Mouse (Mus musculus) kidney, embryonic 16.5 days (tissue): ENCODE data around the gene Atp5h. TPM values are rescaled to one million over a fixed set of nuclear protein-coding genes. Genes with fewer than 3 reads are reported as not detected.

Experiments
- ATAC-seq: fragments of 200-750 bp; cut with Nextera tagmentation; 2 replicates; pipeline ENCODE4 v1.8.0; 2017; ENCODE audit warnings: moderate TSS enrichment; ENCODE audit not compliant: low FRiP score, low TSS enrichment
- H3K27ac ChIP-seq: fragments of 300-500 bp; sonication (generic); 2 replicates; pipeline ENCODE4 v1.5.1; 2014; ENCODE audit warnings: low read length
- H3K27me3 ChIP-seq: fragments of 300-500 bp; sonication (generic); 2 replicates; pipeline ENCODE4 v1.6.1; 2014; ENCODE audit warnings: low read length, control low read depth, mixed read lengths; ENCODE audit not compliant: insufficient read depth
- H3K36me3 ChIP-seq: fragments of 300-500 bp; sonication (generic); 2 replicates; pipeline ENCODE4 v1.6.1; 2014; ENCODE audit warnings: low read length, control low read depth, mixed read lengths; ENCODE audit not compliant: insufficient read depth
- H3K4me1 ChIP-seq: fragments of 300-500 bp; sonication (generic); 2 replicates; pipeline ENCODE4 v1.6.1; 2014; ENCODE audit warnings: low read length, control low read depth, mixed read lengths; ENCODE audit not compliant: insufficient read depth
- H3K4me2 ChIP-seq: fragments of 300-500 bp; sonication (generic); replicated peaks from 2 replicates; pipeline ENCODE4 v1.6.1; 2014; ENCODE audit warnings: low read depth, low read length
- H3K4me3 ChIP-seq: fragments of 300-500 bp; sonication (generic); 2 replicates; pipeline ENCODE4 v1.5.1; 2014; ENCODE audit warnings: mild to moderate bottlenecking, low read length
- H3K9ac ChIP-seq: fragments of 300-500 bp; sonication (generic); replicated peaks from 2 replicates; pipeline ENCODE4 v1.6.1; 2014; ENCODE audit warnings: low read length
- H3K9me3 ChIP-seq: fragments of 300-500 bp; sonication (generic); 2 replicates; pipeline ENCODE4 v1.6.1; 2016; ENCODE audit warnings: low read length, control low read depth
- WGBS: fragments of 180-500 bp; shearing (Covaris S2); extraction: QIAGEN DNeasy Blood & Tissue Kit; methylation state at CpG from one replicate; pipeline ENCODE4 v1.1.7; 2014; 5-methylcytosine and 5-hydroxymethylcytosine counted together
- polyA plus RNA-seq: library from polyadenylated mRNA; unstranded; fragments of >200 nt; fragmentation: Nextera tagmentation; extraction: Ambion mirVana; gene quantifications from 2 replicates; pipeline ENCODE4 v1.2.1, GENCODE M21; 2015

Atp5h gene
- polyA plus RNA-seq, 1 experiment from 2014 or later: 981 TPM

DNA sequence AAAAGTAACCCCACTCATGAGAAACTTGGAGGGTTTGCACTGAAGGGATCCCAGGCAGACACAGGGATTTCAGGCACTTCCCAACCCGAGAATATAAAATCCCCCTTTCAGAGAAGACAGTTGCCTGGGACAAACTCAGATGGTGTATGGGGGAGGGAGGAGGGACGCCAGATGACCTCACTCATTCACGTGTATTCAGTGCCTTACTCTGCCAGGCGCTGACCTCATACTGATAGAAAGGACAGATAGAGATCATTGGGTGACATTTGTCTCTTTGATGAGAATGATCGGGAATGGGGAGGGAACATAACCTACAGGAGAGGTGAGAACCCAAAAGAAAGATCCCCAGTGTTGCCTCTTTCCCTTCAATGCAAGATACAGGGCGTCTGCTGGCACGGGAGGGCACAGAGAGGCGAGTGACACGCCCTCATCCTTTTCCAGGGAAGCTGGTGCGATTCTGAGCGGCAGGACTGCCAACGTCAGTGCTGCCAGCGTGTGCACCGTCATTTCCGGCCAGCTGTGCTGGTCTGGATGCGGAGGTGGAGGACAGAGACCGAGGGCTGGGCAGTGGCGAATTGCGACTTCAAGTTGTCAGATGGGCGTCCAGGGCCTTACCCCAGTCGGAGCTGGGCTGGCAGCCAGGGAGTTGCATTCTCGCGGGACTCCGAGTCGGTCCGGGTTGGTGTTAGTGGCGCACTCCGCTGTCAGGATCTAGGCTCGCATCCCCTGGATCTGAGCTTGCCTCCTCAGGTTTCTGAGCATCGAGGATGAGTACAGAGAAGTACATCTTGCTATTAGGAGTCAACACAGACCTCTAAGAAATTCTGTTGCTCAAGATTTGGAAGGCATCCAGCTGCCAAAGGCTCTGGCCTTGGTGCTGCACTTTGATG is 45.7 kb downstream of the Atp5h start:
- peak; percentile 39 for ATAC-seq

DNA sequence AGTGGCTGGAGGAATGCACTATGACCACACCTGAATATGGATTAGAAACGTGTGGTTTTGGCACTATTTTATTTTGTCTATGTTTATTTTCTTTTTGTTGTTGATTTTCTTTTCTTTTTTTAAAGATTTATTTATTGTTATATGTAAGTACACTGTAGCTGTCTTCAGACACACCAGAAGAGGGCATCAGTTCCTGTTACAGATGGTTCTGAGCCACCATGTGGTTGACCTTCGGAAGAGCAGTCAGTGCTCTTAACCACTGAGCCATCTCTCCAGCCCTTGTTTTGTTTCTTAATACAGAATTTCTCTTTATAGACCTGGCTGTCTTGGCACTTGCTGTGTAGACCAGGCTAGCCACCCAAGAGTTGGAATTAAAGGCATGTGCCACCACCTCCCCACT is 47.0 kb downstream of the Atp5h start:
- Histone ChIP-seq H3K4me1 (peaks cover 8% of the 10 kb centered on the region; the same call in 1 of the 2 replicates), H3K4me3 (no peak overlapping the region), H3K27ac (no peak overlapping the region), H3K4me2 (no peak overlapping the region), H3K9ac (no peak overlapping the region), H3K36me3 (no peaks in the 10 kb centered on the region), H3K9me3 (no peaks in the 10 kb centered on the region), H3K27me3 (peaks cover 65% of the 10 kb centered on the region)
- WGBS: 45% methylated on average over 2 of the region's 2 CpGs
- no peak for ATAC-seq

More for the DNA sequence above, 45.7 kb downstream of the Atp5h start:
- no peaks in the 10 kb centered on the region for H3K36me3 ChIP-seq
- peaks cover 55% of the 10 kb centered on the region for H3K27me3 ChIP-seq
- WGBS: 2% methylated on average over 30 of the region's 30 CpGs
- H3K4me3 ChIP-seq: peak overlapping the region; percentile 40
- peaks cover 8% of the 10 kb centered on the region; the same call in 1 of the 2 replicates for H3K4me1 ChIP-seq
- H3K4me2 ChIP-seq: peak overlapping the region; percentile 57
- no peaks in the 10 kb centered on the region for H3K9me3 ChIP-seq
- H3K27ac ChIP-seq: no peak overlapping the region
- peak overlapping the region; percentile 43 for H3K9ac ChIP-seq

DNA sequence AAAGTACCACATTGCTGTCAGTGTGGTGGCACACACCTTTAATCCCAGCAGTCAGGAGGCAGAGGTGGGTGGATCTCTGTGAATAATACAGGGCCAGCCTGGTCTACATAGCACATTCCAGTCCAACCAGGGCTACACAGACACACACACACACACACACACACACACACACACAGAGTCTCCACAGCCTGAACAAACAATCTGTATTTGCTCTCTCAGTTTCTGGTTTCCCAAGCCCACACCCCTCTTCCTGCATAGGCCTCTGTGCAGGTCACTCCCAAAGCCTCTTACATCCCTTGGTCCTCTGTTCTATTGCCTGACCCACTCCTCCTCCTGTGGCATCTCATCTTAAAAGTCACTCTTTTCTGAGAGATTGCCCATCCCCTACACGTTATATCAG is 47.7 kb downstream of the Atp5h start:
- Histone ChIP-seq H3K27ac (no peak overlapping the region), H3K9ac (no peak overlapping the region), H3K9me3 (no peaks in the 10 kb centered on the region), H3K4me3 (no peak overlapping the region), H3K36me3 (no peaks in the 10 kb centered on the region), H3K4me1 (peaks cover 12% of the 10 kb centered on the region), H3K4me2 (no peak overlapping the region), H3K27me3 (peaks cover 70% of the 10 kb centered on the region)
- no peak for ATAC-seq
- WGBS: 34% methylated on average over 1 of the region's 1 CpGs

DNA sequence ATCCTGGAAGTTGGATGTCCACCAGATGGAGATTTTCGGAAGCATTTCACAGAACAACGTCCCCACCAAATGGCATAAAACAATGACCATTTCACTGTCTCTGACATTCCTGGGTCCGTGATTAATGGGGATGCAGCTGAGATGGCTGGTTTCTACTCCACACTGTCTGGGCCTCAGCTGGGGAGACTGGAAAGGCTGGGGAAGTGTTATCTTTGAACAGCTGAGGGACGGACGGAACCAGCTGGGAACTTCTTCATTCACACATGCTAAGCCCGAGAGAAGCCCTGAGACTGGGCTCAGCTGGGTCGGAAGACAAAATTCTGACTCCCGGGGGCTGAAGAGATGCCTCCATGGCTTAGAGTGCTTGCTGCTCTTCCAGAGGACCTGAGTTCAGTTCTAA is 48.4 kb downstream of the Atp5h start:
- 53% methylated on average over 8 of the region's 8 CpGs for WGBS
- H3K4me2 ChIP-seq: no peak overlapping the region
- H3K9ac ChIP-seq: no peak overlapping the region
- H3K4me3 ChIP-seq: no peak overlapping the region
- ATAC-seq: no peak
- peaks cover 18% of the 10 kb centered on the region for H3K4me1 ChIP-seq
- H3K9me3 ChIP-seq: no peaks in the 10 kb centered on the region
- H3K27me3 ChIP-seq: peaks cover 76% of the 10 kb centered on the region
- no peaks in the 10 kb centered on the region for H3K36me3 ChIP-seq
- no peak overlapping the region for H3K27ac ChIP-seq

DNA sequence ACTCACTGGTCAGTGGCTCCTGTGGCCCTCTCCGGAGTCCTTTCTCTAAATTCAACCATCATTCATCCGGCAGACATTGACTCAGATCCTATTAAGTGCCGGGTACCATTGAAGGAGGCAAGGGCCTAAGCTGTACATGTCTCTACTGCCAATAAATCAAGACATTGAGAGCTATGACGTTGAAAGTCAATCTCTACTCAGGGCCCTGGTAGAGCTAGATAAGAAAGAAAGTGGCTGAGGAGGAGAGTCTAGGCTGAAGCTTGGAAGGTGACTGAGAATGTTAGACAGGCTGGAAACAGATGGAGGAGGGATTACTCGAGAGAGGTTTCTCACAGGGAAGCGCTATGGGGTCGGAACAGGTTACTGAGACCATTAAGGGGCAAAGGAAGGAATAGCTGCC is 49.4 kb downstream of the Atp5h start:
- no peak for ATAC-seq
- H3K4me3 ChIP-seq: no peak overlapping the region
- 50% methylated on average over 7 of the region's 7 CpGs for WGBS
- H3K27me3 ChIP-seq: peaks cover 70% of the 10 kb centered on the region
- no peaks in the 10 kb centered on the region for H3K9me3 ChIP-seq
- H3K4me1 ChIP-seq: peaks cover 21% of the 10 kb centered on the region
- no peaks in the 10 kb centered on the region for H3K36me3 ChIP-seq
- no peak overlapping the region for H3K9ac ChIP-seq
- H3K27ac ChIP-seq: no peak overlapping the region
- no peak overlapping the region for H3K4me2 ChIP-seq

DNA sequence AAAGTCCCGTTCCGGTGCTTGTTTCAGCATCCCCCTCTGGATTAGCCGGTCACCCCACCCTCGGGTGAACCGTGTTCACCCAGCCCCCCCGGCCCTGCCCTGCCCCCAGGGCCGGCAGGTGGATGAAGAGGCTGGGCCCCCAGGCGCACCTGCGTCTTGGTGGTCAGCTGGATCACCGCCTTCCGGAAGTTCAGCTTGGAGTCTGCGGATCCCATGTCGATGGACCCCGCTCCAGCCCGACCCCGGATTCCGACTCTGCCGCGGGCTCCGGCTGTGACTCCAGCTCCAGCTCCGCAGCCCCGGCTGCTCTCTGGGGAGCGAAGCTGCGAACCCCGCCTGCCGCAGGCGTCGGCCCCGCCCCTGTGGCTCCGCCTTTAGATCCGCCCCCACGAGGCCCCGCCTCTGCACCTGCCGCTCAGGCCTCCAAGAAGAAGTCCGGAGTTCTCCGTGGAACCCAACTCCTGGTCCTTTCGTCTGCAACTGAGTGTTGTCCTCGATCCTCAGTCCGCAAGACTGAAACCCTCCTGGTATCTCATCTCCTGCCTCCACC is 52.3 kb downstream of the Atp5h start, which contains the start of gene Hid1:
Hid1 (minus strand) TSS at position 362 of the 550 bp plus-strand sequence.
- Histone ChIP-seq H3K36me3 (no peaks in the 10 kb centered on the region), H3K9me3 (no peaks in the 10 kb centered on the region), H3K4me3 (peak within 1 kb of the TSS; percentile 60), H3K4me1 (peaks cover 13% of the 10 kb centered on the region), H3K27me3 (peaks cover 50% of the 10 kb centered on the region), H3K9ac (peak within 1 kb of the TSS; percentile 70), H3K4me2 (peak within 1 kb of the TSS; percentile 96), H3K27ac (no peak within 1 kb of the TSS)
- peak; percentile 72 for ATAC-seq
- under 1% methylated on average over 37 of the region's 39 CpGs for WGBS

DNA sequence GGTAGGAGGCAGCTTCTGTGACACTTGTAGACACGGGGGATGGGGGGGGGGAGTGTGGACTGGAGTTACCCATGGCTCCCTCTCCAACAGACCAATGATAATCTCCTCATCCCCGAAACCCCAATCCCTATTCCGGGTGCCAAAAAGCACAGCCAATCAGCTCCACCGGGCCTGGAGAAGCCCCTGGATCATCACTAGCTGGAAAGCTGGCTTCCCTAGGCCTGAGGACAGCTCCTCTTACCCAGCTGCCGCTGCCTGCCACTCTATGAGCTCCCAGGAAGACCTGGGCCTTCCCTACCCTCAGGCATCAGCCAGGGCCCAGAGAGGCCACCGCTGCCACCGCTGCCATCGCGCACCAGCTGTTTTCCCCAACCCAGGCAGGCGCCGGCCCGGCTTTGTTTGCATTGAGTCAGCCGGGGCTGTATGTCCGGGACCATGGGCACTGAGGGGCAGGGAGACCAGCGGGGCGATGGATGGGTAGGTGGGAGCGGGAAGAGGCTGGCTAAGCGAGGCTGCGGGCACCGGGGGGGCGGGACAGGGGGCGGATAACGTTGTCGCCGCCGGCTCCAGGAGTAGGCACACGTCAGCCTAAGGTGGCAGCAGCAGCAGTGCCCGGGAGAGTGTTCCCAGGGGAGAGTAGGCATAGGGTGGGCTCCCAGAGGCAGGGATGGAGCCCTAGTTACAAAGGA is 52.9 kb downstream of the Atp5h start:
- Histone ChIP-seq H3K27me3 (peaks cover 50% of the 10 kb centered on the region), H3K36me3 (no peaks in the 10 kb centered on the region), H3K4me2 (peak overlapping the region; percentile 96), H3K4me1 (peaks cover 13% of the 10 kb centered on the region), H3K9me3 (no peaks in the 10 kb centered on the region), H3K9ac (peak overlapping the region; percentile 70), H3K4me3 (peak overlapping the region; percentile 60), H3K27ac (no peak overlapping the region)
- peak; percentile 50; the same call in 1 of the 2 replicates for ATAC-seq
- WGBS: 4% methylated on average over 28 of the region's 28 CpGs

DNA sequence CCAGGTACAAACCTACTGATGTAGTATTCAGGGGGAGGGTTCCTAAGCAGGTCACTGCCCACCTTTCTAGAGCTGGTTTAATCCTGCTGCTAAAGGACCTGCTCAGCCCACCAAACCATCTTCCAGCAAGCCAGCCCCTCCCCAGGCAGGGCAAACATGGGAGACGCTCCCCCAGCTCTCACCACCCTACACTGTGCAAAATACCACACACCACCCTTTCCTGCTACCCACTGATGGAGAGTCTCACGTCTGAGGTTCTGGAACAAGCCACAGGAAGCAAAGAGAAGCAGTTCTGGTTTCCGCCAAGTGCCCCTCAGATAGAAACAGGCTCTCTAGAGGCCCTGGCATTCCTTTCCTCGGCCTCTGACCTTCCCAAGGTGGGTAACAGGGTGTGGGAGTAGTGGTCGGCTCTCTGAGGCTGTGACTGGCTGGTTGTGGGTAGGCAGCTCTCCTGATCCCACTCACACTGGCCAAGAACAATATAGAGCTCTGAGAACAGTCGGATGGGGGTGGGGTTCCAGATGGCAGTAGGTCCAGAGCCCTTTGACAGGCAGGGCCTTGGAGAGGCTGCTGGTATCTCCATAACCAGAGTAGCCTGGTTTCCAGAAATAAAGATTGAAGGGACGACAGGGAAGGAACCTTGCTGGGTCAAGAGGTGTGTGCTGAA is 53.6 kb downstream of the Atp5h start:
- no peak overlapping the region for H3K4me2 ChIP-seq
- peak; percentile 39; the same call in 1 of the 2 replicates for ATAC-seq
- peak overlapping the region; percentile 60; the same call in 1 of the 2 replicates for H3K4me3 ChIP-seq
- H3K4me1 ChIP-seq: peaks cover 13% of the 10 kb centered on the region
- no peak overlapping the region for H3K9ac ChIP-seq
- 32% methylated on average over 7 of the region's 7 CpGs for WGBS
- H3K36me3 ChIP-seq: no peaks in the 10 kb centered on the region
- H3K27ac ChIP-seq: no peak overlapping the region
- peaks cover 45% of the 10 kb centered on the region for H3K27me3 ChIP-seq
- no peaks in the 10 kb centered on the region for H3K9me3 ChIP-seq
